Mouse (Mus musculus) monocyte, adult 2 months (primary cell): ENCODE data around the gene Klhl34.

Experiments
- DNase-seq, 2 experiments: peaks; one replicate each; pipeline ENCODE4 v3.0.0; 2022; ENCODE audit warnings: low spot score in 2 of 2, low read depth in 1 of 2

The Klhl34 gene

DNA sequence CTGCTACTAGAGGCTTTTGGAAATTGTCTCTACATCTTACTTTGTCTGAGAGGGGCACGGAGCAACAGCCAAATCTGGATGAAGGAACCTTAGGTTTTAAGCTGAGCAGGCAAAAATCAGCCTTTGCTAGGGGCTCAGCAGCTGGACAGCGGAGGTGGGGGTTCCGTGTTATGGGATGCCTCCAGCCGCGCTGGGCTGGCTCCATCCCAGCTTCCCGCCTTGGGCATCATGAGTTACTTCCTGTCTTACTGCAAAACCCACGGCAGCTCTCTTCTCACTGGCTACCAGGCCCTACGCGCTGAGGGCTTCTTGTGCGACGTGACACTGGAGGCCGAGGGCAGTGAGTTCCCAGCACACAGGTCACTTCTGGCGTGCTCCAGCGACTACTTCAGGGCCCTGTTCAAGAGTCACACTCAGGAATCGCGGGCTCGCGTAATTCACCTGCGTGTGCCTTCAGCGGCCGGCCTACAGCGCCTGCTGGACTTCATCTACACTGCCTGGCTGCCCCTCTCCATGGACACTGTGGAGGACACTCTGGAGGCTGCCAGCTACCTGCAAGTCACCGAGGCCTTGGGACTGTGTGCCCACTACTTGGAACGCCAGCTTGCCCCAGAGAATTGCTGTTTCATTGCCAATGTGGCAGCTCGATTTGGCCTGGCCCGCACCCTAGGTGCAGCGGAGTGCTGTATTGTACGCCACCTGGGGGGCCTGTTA lies at the start of gene Klhl34:
TSS of gene Klhl34 (plus strand) at position 229 of the 714 bp plus-strand sequence.
- no peak for DNase-seq

DNA sequence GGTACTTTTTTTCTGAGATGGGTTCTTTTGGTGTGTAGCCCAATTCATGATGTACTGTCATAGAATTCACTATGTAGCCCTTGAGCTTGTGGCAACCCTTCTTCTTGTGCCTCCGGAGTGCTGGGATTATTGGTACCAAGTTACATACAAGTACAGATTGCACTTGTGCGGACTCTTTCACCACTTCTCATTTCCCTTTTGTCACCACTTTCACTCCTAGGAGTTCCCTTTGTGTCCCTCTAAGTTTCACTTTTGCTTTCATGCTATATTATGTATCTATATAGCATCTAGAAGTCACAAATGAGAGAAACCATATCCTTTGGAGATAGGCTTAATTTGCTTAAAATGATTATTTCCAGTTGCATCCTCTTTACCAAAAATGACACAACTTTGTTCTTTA lies 16.6 kb upstream of the Klhl34 start:
- DNase-seq, result no peak

DNA sequence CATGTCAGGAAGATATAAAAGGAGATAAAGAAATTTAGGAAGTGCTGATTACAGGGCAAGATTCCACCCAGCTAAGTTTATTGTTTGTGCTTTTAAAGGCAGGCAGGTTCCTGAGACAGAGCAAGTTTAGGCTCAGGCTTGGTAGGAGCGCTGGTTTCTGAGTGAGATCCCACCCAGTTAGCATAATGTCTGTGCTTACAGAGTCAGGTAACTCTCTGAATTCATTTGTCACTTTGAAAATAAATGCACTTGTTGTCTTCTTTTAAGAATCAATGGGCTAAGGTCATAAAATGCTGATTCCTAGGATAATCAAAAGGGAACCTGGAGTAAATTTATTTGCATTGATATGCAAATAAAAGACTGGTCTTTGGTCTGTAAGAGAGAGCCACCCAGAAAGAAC lies 8.5 kb upstream of the Klhl34 start:
- DNase-seq, result no peak

DNA sequence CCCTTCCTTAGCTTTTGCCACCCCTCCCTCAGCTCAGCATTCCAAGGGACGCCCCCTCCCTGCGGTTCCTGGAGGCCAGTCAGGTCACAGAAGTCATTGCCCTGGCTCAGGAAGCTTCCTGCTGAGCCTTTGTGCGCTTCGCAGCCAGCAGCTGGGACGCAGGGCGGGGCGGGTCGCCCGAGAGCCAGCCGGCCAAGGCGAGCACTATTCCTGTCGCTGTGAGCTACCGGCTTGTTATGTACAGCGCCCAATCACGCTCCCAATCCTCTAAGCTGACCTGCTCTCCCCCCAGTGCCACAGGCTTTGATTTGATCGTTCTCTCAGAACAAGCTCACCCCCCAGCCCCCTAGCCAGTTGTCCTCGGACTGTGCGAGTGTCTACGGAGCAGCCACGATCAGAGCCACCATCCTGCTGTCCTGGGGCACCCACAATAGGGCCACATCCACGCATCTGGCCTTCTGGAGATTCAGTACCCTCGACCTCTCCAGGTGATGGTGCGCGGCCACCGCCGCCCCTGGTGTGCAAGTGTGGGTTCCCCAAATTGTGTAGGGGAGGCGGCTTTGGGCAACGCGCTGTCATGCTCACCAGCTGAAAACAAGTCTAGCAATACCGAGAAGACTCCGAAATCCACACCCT lies 546 bp upstream of the Klhl34 start:
- no peak for DNase-seq

DNA sequence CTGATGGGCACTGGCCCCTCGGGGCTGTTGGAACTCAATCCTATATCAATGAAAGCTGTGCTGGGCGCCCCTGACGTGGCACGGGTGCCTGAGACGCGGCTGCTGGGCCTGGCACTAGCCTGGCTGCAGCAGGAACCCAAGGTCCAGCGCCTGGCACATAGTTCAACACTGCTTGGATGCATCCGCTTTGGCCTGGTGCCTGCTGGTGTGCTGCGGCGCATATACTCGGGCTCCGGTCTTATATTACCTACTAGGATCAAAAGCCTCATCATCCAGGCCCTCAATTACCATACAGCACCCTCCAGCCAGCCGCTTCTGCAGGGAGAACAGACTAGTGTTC lies 656 bp downstream of the Klhl34 start:
- no peak for DNase-seq

DNA sequence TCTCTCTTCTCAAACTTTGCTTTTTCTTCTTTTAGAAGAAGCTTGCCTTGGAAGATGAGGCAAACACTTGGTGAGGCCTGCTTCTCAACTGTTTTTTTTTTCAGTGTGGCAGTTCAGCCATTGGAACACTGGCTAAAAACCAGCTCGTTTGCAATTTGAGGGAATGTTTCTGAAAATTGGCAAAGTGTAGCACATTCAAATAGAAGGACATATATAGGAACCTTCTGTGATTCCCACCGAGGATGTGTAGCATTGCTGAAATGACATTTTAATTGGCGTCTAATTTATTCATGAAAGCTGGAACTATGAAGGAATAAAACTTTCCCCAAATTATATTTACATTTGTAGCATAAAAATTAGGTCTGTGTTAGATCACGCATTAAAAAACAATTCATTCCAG lies 11.7 kb downstream of the Klhl34 start:
- DNase-seq, result no peak
